Mouse (Mus musculus): Measurements from ENCODE around the gene Glrp1. TPM values are rescaled to one million over a fixed set of nuclear protein-coding genes. Genes with fewer than 3 reads are reported as not detected.

Glrp1 gene
- total RNA-seq, 1 experiment: 0.13 TPM

DNA sequence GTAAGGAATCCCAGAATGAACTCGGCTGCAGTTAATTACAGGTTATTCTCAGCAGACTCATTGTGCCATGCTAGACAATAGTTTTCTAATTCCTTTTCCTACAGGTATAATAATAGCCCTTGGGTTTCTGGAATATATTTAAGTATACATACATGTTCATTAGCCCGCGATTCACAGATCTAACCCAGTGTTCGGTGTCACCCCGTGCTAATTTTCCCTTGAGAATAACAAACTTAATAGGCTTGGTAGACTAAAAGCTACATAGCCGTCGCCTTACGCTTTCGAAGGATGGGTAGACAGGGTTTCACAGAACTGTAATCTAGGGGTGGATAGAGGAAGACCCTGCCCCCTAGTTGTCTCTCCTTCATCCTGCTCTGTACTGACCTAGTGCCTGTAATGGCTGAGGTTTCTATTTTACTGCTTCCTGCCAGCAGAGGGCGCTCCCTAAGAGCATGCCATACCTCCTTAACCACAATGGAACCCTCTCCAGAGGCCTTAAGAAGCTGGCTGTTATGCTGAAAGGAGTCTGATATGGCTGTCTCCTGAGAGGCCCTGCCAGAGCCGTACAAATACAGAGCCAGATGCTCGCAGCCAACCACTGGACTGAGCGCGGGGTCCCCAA, 53.3 kb downstream of the Glrp1 start:
- DNase-seq (ENCODE audit: low read depth, low spot score): peak; percentile 82
- H3K4me3 ChIP-seq (ENCODE audit: insufficient read depth in 1 of 2, low read depth in 1 of 2, low read length in 2 of 2, poor library complexity in 1 of 2, severe bottlenecking in 1 of 2): no peak overlapping the region
- H3K36me3 ChIP-seq (ENCODE audit: control insufficient read depth, insufficient read depth, low read length, poor library complexity, severe bottlenecking): no peaks in the 10 kb centered on the region
- no peak overlapping the region for H3K27ac ChIP-seq (ENCODE audit: insufficient read depth, low read depth, low read length, poor library complexity, severe bottlenecking)
- H3K9me3 ChIP-seq (ENCODE audit: control insufficient read depth, insufficient read depth, low read depth, low read length): no peaks in the 10 kb centered on the region
- no peak overlapping the region; the same call in 1 of the 2 replicates for H3K9ac ChIP-seq (ENCODE audit: insufficient read depth, low read depth, low read length, poor library complexity, severe bottlenecking)
- H3K4me1 ChIP-seq (ENCODE audit: control insufficient read depth in 2 of 2, insufficient read depth in 2 of 2, low read length in 2 of 2, poor library complexity in 1 of 2): peaks cover 13 to 28% of the 10 kb centered on the region in 2 experiments
- in situ Hi-C loops (cut with MboI; ENCODE audit: low sequenced_read_pairs in 2 of 2, unreplicated experiment in 2 of 2): no loop called here
- TF ChIP-seq HCFC1 (IDR thresholded peaks at IDR 0.05; ENCODE audit: borderline replicate concordance, insufficient read depth, low read length): no peak
- peak; percentile 43; the same call in 1 of the 2 replicates for TF ChIP-seq ZC3H11A (IDR thresholded peaks at IDR 0.05; ENCODE audit: borderline replicate concordance, low read depth, low read length)

- DNase-seq (ENCODE audit: low read depth, low spot score): no peak
- Histone ChIP-seq H3K36me3 (ENCODE audit: control insufficient read depth, insufficient read depth, low read length, poor library complexity, severe bottlenecking) (no peaks in the 10 kb centered on the region), H3K27ac (ENCODE audit: insufficient read depth, low read depth, low read length, poor library complexity, severe bottlenecking) (no peak overlapping the region), H3K9ac (ENCODE audit: insufficient read depth, low read depth, low read length, poor library complexity, severe bottlenecking) (no peak overlapping the region), H3K9me3 (ENCODE audit: control insufficient read depth, insufficient read depth, low read depth, low read length) (no peaks in the 10 kb centered on the region), H3K4me1 (ENCODE audit: control insufficient read depth in 2 of 2, insufficient read depth in 2 of 2, low read length in 2 of 2, poor library complexity in 1 of 2) (peaks cover 13 to 28% of the 10 kb centered on the region in 2 experiments), H3K4me3 (ENCODE audit: insufficient read depth in 1 of 2, low read depth in 1 of 2, low read length in 2 of 2, poor library complexity in 1 of 2, severe bottlenecking in 1 of 2) (no peak overlapping the region)
- TF ChIP-seq CHD2 (IDR thresholded peaks at IDR 0.05; ENCODE audit: low read depth, low read length) (no peak), MAFK (IDR thresholded peaks at IDR 0.05; ENCODE audit: insufficient read depth, low read depth, low read length) (no peak), ZNF384 (IDR thresholded peaks at IDR 0.05; ENCODE audit: low read depth, low read length) (no peak), ZC3H11A (IDR thresholded peaks at IDR 0.05; ENCODE audit: borderline replicate concordance, low read depth, low read length) (no peak), HCFC1 (IDR thresholded peaks at IDR 0.05; ENCODE audit: borderline replicate concordance, insufficient read depth, low read length) (no peak)
- in situ Hi-C loops (cut with MboI; ENCODE audit: low sequenced_read_pairs in 2 of 2, unreplicated experiment in 2 of 2): no loop called here
Observed at GRCm38 (mm10) chr1:88455761-88456160, 54.1 kb downstream of the Glrp1 start.

- in situ Hi-C loops (cut with MboI; ENCODE audit: low sequenced_read_pairs in 2 of 2, unreplicated experiment in 2 of 2): no loop called here
- no peaks in the 10 kb centered on the region for H3K36me3 ChIP-seq (ENCODE audit: control insufficient read depth, insufficient read depth, low read length, poor library complexity, severe bottlenecking)
- H3K4me3 ChIP-seq (ENCODE audit: insufficient read depth in 1 of 2, low read depth in 1 of 2, low read length in 2 of 2, poor library complexity in 1 of 2, severe bottlenecking in 1 of 2): no peak overlapping the region
- no peak for DNase-seq (ENCODE audit: low read depth, low spot score)
- H3K4me1 ChIP-seq (ENCODE audit: control insufficient read depth in 2 of 2, insufficient read depth in 2 of 2, low read length in 2 of 2, poor library complexity in 1 of 2): peaks cover 13 to 25% of the 10 kb centered on the region in 2 experiments
- no peak overlapping the region for H3K9ac ChIP-seq (ENCODE audit: insufficient read depth, low read depth, low read length, poor library complexity, severe bottlenecking)
- H3K9me3 ChIP-seq (ENCODE audit: control insufficient read depth, insufficient read depth, low read depth, low read length): no peaks in the 10 kb centered on the region
- no peak overlapping the region for H3K27ac ChIP-seq (ENCODE audit: insufficient read depth, low read depth, low read length, poor library complexity, severe bottlenecking)
- no peak for TF ChIP-seq MAFK (IDR thresholded peaks at IDR 0.05; ENCODE audit: insufficient read depth, low read depth, low read length)
- TF ChIP-seq ZC3H11A (IDR thresholded peaks at IDR 0.05; ENCODE audit: borderline replicate concordance, low read depth, low read length): no peak
- no peak for TF ChIP-seq CHD2 (IDR thresholded peaks at IDR 0.05; ENCODE audit: low read depth, low read length)
- TF ChIP-seq HCFC1 (IDR thresholded peaks at IDR 0.05; ENCODE audit: borderline replicate concordance, insufficient read depth, low read length): no peak
- TF ChIP-seq ZNF384 (IDR thresholded peaks at IDR 0.05; ENCODE audit: low read depth, low read length): no peak
Observed at GRCm38 (mm10) chr1:88454703-88455102, 55.2 kb downstream of the Glrp1 start.

- H3K9me3 ChIP-seq (ENCODE audit: control insufficient read depth, insufficient read depth, low read depth, low read length): no peaks in the 10 kb centered on the region
- no peak overlapping the region for H3K27ac ChIP-seq (ENCODE audit: insufficient read depth, low read depth, low read length, poor library complexity, severe bottlenecking)
- no peak overlapping the region for H3K9ac ChIP-seq (ENCODE audit: insufficient read depth, low read depth, low read length, poor library complexity, severe bottlenecking)
- TF ChIP-seq HCFC1 (IDR thresholded peaks at IDR 0.05; ENCODE audit: borderline replicate concordance, insufficient read depth, low read length): no peak
- no peak for TF ChIP-seq ZNF384 (IDR thresholded peaks at IDR 0.05; ENCODE audit: low read depth, low read length)
- no peak for TF ChIP-seq MAFK (IDR thresholded peaks at IDR 0.05; ENCODE audit: insufficient read depth, low read depth, low read length)
- no peak for TF ChIP-seq ZC3H11A (IDR thresholded peaks at IDR 0.05; ENCODE audit: borderline replicate concordance, low read depth, low read length)
- TF ChIP-seq CHD2 (IDR thresholded peaks at IDR 0.05; ENCODE audit: low read depth, low read length): no peak
- no peak for DNase-seq (ENCODE audit: low read depth, low spot score)
- peaks cover 11 to 21% of the 10 kb centered on the region in 2 experiments for H3K4me1 ChIP-seq (ENCODE audit: control insufficient read depth in 2 of 2, insufficient read depth in 2 of 2, low read length in 2 of 2, poor library complexity in 1 of 2)
- in situ Hi-C loops (cut with MboI; ENCODE audit: low sequenced_read_pairs in 2 of 2, unreplicated experiment in 2 of 2): no loop called here
- H3K36me3 ChIP-seq (ENCODE audit: control insufficient read depth, insufficient read depth, low read length, poor library complexity, severe bottlenecking): no peaks in the 10 kb centered on the region
- no peak overlapping the region for H3K4me3 ChIP-seq (ENCODE audit: insufficient read depth in 1 of 2, low read depth in 1 of 2, low read length in 2 of 2, poor library complexity in 1 of 2, severe bottlenecking in 1 of 2)
Observed at GRCm38 (mm10) chr1:88452198-88452597, 57.7 kb downstream of the Glrp1 start.

GRCm38 (mm10) chr1:88450668-88451067, 59.2 kb downstream of the Glrp1 start:
- H3K9me3 ChIP-seq (ENCODE audit: control insufficient read depth, insufficient read depth, low read depth, low read length): no peaks in the 10 kb centered on the region
- H3K4me1 ChIP-seq (ENCODE audit: control insufficient read depth in 2 of 2, insufficient read depth in 2 of 2, low read length in 2 of 2, poor library complexity in 1 of 2): peaks cover 8 to 18% of the 10 kb centered on the region in 2 experiments
- H3K4me3 ChIP-seq (ENCODE audit: insufficient read depth in 1 of 2, low read depth in 1 of 2, low read length in 2 of 2, poor library complexity in 1 of 2, severe bottlenecking in 1 of 2): no peak overlapping the region
- in situ Hi-C loops (cut with MboI; ENCODE audit: low sequenced_read_pairs in 2 of 2, unreplicated experiment in 2 of 2): no loop called here
- no peaks in the 10 kb centered on the region for H3K36me3 ChIP-seq (ENCODE audit: control insufficient read depth, insufficient read depth, low read length, poor library complexity, severe bottlenecking)
- no peak for DNase-seq (ENCODE audit: low read depth, low spot score)
- no peak overlapping the region for H3K9ac ChIP-seq (ENCODE audit: insufficient read depth, low read depth, low read length, poor library complexity, severe bottlenecking)
- TF ChIP-seq CHD2 (IDR thresholded peaks at IDR 0.05; ENCODE audit: low read depth, low read length): no peak
- no peak for TF ChIP-seq HCFC1 (IDR thresholded peaks at IDR 0.05; ENCODE audit: borderline replicate concordance, insufficient read depth, low read length)
- TF ChIP-seq MAFK (IDR thresholded peaks at IDR 0.05; ENCODE audit: insufficient read depth, low read depth, low read length): no peak
- no peak for TF ChIP-seq ZNF384 (IDR thresholded peaks at IDR 0.05; ENCODE audit: low read depth, low read length)
- no peak for TF ChIP-seq ZC3H11A (IDR thresholded peaks at IDR 0.05; ENCODE audit: borderline replicate concordance, low read depth, low read length)
- no peak overlapping the region for H3K27ac ChIP-seq (ENCODE audit: insufficient read depth, low read depth, low read length, poor library complexity, severe bottlenecking)
